Mouse (Mus musculus) embryonic facial prominence, embryonic 11.5 days (tissue): ENCODE data around the gene Lrrc46. TPM values are rescaled to one million over a fixed set of nuclear protein-coding genes. Genes with fewer than 3 reads are reported as not detected.

Experiments used
- ATAC-seq: fragments of 200-750 bp; cut with Nextera tagmentation; replicated peaks from 2 replicates; pipeline ENCODE4 v1.8.0; 2017; ENCODE audit warnings: low read depth; ENCODE audit not compliant: insufficient number of reproducible peaks, low FRiP score, low TSS enrichment
- DNase-seq: peaks from one replicate; pipeline ENCODE4 v3.0.0-alpha.2; 2015; ENCODE audit warnings: low spot score
- H3K27ac ChIP-seq: fragments of 300-500 bp; sonication (generic); replicated peaks from 2 replicates; pipeline ENCODE4 v1.5.1; 2014; ENCODE audit warnings: mild to moderate bottlenecking, low read depth, low read length, control low read depth
- H3K27me3 ChIP-seq: fragments of 300-500 bp; sonication (generic); 2 replicates; pipeline ENCODE4 v1.6.1; 2014; ENCODE audit warnings: mild to moderate bottlenecking, low read length, moderate library complexity, mixed read lengths; ENCODE audit not compliant: control insufficient read depth, insufficient read depth
- H3K36me3 ChIP-seq: fragments of 300-500 bp; sonication (generic); replicated peaks from 2 replicates; pipeline ENCODE4 v1.6.1; 2014; ENCODE audit warnings: low read depth, mild to moderate bottlenecking, low read length, moderate library complexity, mixed read lengths; ENCODE audit not compliant: control insufficient read depth, insufficient read depth
- H3K4me1 ChIP-seq: fragments of 300-500 bp; sonication (generic); 2 replicates; pipeline ENCODE4 v1.6.1; 2014; ENCODE audit warnings: low read length, mixed read lengths; ENCODE audit not compliant: control insufficient read depth, insufficient read depth
- H3K4me2 ChIP-seq: fragments of 300-500 bp; sonication (generic); 2 replicates; pipeline ENCODE4 v1.6.1; 2014; ENCODE audit warnings: low read depth, mild to moderate bottlenecking, control low read depth, low read length, moderate library complexity
- H3K4me3 ChIP-seq: fragments of 300-500 bp; sonication (generic); 2 replicates; pipeline ENCODE4 v1.5.1; 2014; ENCODE audit warnings: low read depth, low read length, control low read depth
- H3K9ac ChIP-seq: fragments of 300-500 bp; sonication (generic); replicated peaks from 2 replicates; pipeline ENCODE4 v1.6.1; 2014; ENCODE audit warnings: mild to moderate bottlenecking, control low read depth, low read length
- H3K9me3 ChIP-seq: fragments of 300-500 bp; sonication (generic); replicated peaks from 2 replicates; pipeline ENCODE4 v1.6.1; 2016; ENCODE audit warnings: mild to moderate bottlenecking, low read length, inconsistent platforms, mixed read lengths; ENCODE audit not compliant: control insufficient read depth
- WGBS: fragments of 180-500 bp; shearing (Covaris S2); extraction: QIAGEN DNeasy Blood & Tissue Kit; methylation state at CpG from one replicate; pipeline ENCODE4 v1.1.7; 2014; 5-methylcytosine and 5-hydroxymethylcytosine counted together
- polyA plus RNA-seq: library from polyadenylated mRNA; unstranded; fragments of >200 nt; fragmentation: Nextera tagmentation; extraction: Ambion mirVana; gene quantifications from 2 replicates; pipeline ENCODE4 v1.2.1, GENCODE M21; 2014

Lrrc46 gene
- polyA plus RNA-seq, 1 experiment from 2014 or later = 1.1 TPM

DNA sequence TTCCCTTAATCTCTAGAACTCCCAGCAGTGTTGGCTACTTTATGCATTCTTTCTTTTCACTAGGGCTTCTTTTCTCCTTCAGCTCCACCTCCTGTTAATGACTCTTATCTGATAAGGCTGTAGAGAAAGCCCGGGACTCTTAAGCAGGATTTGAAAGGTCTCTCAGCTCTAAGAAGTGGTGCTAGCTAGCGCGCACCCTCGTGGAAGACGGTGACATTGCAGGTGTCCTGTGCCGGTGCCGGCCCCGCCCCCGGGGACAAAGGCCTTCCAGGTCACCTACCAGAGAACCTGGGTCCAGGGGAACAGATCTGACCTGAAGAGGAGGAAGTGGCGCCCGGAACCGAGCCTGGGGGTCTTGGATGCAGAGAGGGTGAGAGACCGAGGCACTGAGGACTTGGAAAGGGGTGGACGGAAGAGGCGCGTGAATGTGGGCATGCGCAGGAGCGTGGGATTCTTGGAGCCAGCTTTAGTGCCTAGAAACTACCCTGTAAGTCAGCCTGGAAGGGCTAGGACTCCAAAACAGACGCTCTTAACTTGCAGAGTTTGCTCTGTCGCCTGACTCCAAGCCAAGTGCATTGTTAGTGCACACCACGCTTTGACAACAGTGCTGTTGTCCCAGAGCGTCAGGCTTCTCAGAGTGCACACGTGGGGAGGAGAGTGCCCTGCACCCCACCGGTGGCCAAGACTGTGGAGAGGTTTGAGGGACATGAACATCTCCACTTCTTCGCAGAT is 11.4 kb downstream of the Lrrc46 start, which contains the start of gene Scrn2:
Gene Scrn2, plus strand, starts transcription at position 253 of the 732 bp plus-strand sequence.
- peak within 1 kb of the TSS; percentile 49 for H3K4me3 ChIP-seq
- WGBS = under 1% methylated on average over 25 of the region's 25 CpGs
- H3K4me2 ChIP-seq = peak within 1 kb of the TSS; percentile 72
- peak; percentile 54; the same call in 1 of the 2 replicates for ATAC-seq
- no peaks in the 10 kb centered on the region for H3K9me3 ChIP-seq
- no peaks in the 10 kb centered on the region for H3K36me3 ChIP-seq
- peak within 1 kb of the TSS; percentile 17 for H3K27ac ChIP-seq
- peaks cover 3% of the 10 kb centered on the region for H3K4me1 ChIP-seq
- H3K27me3 ChIP-seq = peaks cover 2% of the 10 kb centered on the region; the same call in 1 of the 2 replicates
- DNase-seq = peak; percentile 90
- peak within 1 kb of the TSS; percentile 84 for H3K9ac ChIP-seq

DNA sequence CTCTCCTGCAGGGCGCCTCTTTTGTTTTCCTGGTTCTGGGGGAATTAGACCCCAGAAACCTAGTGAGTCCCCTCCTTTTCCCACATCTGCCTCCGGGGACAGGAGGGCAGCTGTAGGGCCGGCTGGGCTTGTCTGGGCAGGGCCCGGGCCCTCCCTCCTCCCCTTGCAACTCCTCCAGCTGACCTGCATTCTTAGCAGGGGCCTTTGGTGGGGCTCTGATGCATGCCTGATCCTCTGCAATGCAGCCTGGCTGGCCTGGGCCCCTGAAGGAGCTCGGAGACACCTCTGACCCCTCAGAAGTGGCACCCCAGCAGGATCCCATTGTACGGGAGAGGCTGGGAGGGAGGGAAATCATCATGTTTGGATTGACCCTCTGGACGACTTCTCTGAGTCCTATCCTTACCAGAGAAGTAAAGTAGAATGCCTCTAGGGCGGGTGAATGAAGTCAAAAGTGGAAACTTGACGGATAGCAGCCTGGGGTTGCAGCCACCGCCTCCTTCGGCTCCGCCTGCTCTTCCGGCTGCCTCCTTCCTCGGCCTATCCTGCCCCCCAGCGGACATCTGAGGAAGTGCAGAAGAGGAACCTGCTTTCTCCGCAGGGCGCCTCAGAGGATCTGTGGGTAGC is 15.4 kb downstream of the Lrrc46 start:
- no peaks in the 10 kb centered on the region for H3K36me3 ChIP-seq
- ATAC-seq = peak; percentile 46
- H3K4me1 ChIP-seq = peaks cover 11% of the 10 kb centered on the region
- peak overlapping the region; percentile 14; the same call in 1 of the 2 replicates for H3K4me3 ChIP-seq
- H3K27ac ChIP-seq = peak overlapping the region; percentile 72; the same call in 1 of the 2 replicates
- peak overlapping the region; percentile 64 for H3K9ac ChIP-seq
- peaks cover 40% of the 10 kb centered on the region for H3K27me3 ChIP-seq
- no peaks in the 10 kb centered on the region for H3K9me3 ChIP-seq
- WGBS = under 1% methylated on average over 17 of the region's 17 CpGs
- DNase-seq = peak; percentile 93
- H3K4me2 ChIP-seq = peak overlapping the region; percentile 52

DNA sequence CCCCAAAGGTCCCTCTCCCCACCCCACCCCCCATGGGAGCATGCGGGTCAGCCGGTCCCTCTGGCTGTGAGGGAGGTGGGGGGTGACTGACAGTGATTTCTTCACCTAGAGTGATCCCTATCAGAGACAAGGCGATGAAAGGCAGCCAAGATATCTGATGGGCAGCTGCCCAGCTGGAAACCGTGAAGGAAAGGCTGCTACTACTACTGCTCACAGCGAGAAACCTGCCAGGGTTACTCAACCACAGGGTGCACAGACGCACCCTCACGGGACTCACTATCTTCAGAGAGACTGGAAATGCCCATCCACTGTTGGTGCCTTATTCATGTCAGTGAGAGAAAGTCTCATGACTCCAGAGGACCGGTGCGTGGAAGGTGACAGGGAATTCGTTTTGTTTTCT is 16.2 kb downstream of the Lrrc46 start:
- no peak for DNase-seq
- Histone ChIP-seq H3K36me3 (no peaks in the 10 kb centered on the region), H3K4me1 (peaks cover 11% of the 10 kb centered on the region), H3K9me3 (no peaks in the 10 kb centered on the region), H3K4me2 (no peak overlapping the region), H3K4me3 (no peak overlapping the region), H3K27me3 (peaks cover 48% of the 10 kb centered on the region), H3K9ac (no peak overlapping the region), H3K27ac (no peak overlapping the region)
- ATAC-seq = no peak
- 20% methylated on average over 10 of the region's 10 CpGs for WGBS

DNA sequence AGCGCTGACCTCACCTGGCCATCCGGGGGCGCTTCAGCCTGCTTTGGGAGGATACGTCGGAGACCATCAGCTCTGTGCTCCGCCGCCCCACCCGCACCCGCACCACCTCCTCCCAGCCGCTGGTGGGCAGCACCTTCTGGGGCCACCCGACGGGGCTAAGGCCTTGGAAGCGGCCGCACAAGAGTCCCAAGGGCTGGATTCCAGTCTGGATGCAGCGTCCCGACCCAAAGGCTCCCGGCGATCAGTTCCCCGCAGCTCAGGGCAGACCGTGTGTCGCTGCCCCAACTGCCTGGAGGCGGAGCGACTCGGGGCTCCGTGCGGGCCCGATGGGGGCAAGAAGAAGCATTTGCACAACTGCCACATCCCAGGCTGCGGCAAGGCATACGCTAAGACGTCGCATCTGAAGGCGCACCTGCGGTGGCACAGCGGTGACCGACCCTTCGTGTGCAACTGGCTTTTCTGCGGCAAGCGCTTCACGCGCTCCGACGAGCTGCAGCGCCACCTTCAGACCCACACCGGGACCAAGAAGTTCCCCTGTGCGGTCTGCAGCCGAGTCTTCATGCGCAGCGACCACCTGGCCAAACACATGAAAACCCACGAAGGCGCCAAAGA is 19.2 kb downstream of the Lrrc46 start:
- under 1% methylated on average over 50 of the region's 50 CpGs for WGBS
- no peaks in the 10 kb centered on the region for H3K9me3 ChIP-seq
- peak overlapping the region; percentile 23 for H3K9ac ChIP-seq
- no peaks in the 10 kb centered on the region for H3K36me3 ChIP-seq
- DNase-seq (peak; percentile 78), ATAC-seq (peak; percentile 34; the same call in 1 of the 2 replicates)
- H3K27ac ChIP-seq = no peak overlapping the region
- H3K4me1 ChIP-seq = peaks cover 11% of the 10 kb centered on the region
- peak overlapping the region; percentile 75 for H3K4me2 ChIP-seq
- peak overlapping the region; percentile 32 for H3K4me3 ChIP-seq
- H3K27me3 ChIP-seq = peaks cover 71% of the 10 kb centered on the region

DNA sequence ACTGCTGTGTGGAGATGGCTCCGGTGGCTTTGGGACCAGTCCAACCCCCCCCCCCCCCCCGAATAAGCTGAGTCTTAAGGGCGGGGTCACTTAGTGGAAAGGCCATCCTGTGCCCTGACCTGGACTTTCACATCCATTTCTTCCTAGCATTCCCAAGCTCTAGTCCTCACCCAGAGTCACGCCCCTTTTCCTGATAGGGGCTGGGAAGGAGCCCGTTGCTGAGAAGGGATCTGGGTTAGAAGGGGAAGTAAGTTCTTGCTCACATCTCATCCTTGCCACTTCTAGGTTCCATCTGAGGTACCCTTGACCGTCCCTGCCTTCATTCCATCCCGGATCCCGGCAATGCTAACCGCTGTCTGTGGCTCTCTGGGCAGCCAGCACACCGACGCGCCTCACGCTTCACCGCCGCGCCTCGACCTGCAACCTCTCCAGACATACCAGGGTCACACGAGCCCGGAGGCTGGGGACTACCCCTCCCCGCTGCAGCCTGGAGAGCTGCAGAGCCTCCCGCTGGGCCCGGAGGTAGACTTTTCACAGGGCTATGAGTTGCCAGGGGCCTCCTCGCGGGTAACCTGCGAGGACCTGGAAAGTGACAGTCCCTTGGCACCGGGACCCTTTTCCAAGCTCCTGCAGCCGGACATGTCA is 20.0 kb downstream of the Lrrc46 start:
- DNase-seq (no peak), ATAC-seq (0 out of 2 replicates have a peak, but pooled peaks have one; percentile 15)
- Histone ChIP-seq H3K9ac (peak overlapping the region; percentile 23), H3K36me3 (no peaks in the 10 kb centered on the region), H3K4me2 (peak overlapping the region; percentile 75; the same call in 1 of the 2 replicates), H3K27me3 (peaks cover 76% of the 10 kb centered on the region), H3K27ac (no peak overlapping the region), H3K4me1 (peaks cover 11% of the 10 kb centered on the region), H3K9me3 (no peaks in the 10 kb centered on the region), H3K4me3 (peak overlapping the region; percentile 32)
- WGBS = 0% methylated on average over 27 of the region's 27 CpGs

DNA sequence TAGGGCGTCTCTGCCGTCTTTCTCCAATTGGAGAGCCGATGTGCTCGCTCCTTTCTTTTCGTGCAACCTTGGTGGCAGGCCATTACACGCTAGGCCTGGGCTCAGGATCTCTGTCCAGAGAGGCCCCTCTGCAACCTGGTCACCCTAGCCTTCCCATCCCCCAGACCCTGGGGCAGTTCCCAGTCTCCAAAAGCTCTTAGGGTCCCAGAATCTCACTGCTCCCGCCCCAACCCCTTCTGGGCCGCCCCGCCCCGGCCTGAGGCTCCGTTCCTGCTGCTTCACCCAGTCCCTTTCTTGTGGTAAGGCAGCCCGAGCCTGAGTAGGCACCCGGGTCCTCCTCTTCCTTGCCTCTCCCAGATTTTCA is 21.9 kb downstream of the Lrrc46 start:
- H3K4me1 ChIP-seq = peaks cover 8% of the 10 kb centered on the region
- DNase-seq = no peak
- H3K9ac ChIP-seq = no peak overlapping the region
- H3K4me2 ChIP-seq = no peak overlapping the region; the same call in 1 of the 2 replicates
- no peaks in the 10 kb centered on the region for H3K9me3 ChIP-seq
- ATAC-seq = no peak
- H3K27me3 ChIP-seq = peaks cover 79% of the 10 kb centered on the region
- H3K4me3 ChIP-seq = peak overlapping the region; percentile 39; the same call in 1 of the 2 replicates
- WGBS = under 1% methylated on average over 13 of the region's 13 CpGs
- no peak overlapping the region for H3K27ac ChIP-seq
- no peaks in the 10 kb centered on the region for H3K36me3 ChIP-seq

DNA sequence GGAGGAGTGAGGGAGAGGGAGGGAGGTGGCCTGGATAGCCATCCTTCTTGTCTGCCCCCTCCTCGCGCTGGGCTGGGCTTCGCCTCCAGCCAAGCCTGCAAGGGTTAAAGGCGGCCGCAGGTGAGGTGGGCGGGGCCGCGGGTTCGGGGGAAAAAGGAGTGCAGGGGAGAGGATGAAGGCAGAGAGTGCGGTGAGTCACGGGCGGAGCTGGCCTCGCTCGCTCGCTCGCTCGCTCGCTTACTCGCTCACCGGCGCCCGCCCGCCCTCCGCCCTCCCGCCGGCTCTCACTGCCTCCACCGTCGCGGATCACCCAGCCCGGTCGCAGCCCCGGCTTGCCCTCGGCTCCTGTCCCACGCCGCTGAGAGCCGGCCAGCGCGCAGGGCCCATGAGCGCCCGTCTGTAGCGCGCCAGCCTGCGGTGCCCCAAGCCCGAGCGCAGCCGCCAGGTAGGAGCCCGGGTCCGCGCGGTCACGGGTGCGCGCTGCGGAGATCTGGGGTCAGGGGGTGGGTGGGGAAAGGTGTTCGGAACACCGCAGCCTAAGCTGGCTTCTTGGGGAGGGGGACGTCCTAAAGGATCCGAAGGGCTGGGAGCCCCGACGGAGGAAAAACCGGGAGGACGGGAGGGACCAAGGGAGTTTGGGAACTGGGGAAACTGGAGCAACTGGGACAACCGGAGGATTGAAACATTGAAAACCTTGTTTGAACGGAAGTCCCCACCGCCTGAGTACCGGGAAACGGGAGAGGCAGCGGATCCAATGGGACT is 22.4 kb downstream of the Lrrc46 start:
- DNase-seq = peak; percentile 43
- no peak overlapping the region for H3K27ac ChIP-seq

More for the DNA sequence above, 22.4 kb downstream of the Lrrc46 start:
- WGBS = under 1% methylated on average over 55 of the region's 68 CpGs
- peaks cover 74% of the 10 kb centered on the region for H3K27me3 ChIP-seq
- H3K4me3 ChIP-seq = peak overlapping the region; percentile 39
- H3K9ac ChIP-seq = peak overlapping the region; percentile 30
- no peaks in the 10 kb centered on the region for H3K9me3 ChIP-seq
- no peak for ATAC-seq
- H3K36me3 ChIP-seq = no peaks in the 10 kb centered on the region
- peaks cover 8% of the 10 kb centered on the region for H3K4me1 ChIP-seq
- peak overlapping the region; percentile 54 for H3K4me2 ChIP-seq
